Mouse (Mus musculus) layer of hippocampus, adult 11-12 months (tissue): Measurements from ENCODE around the gene Notch1.

Experiments
- DNase-seq: peaks from one replicate; pipeline ENCODE4 v3.0.0; 2022; ENCODE audit warnings: low spot score

The Notch1 gene

DNA sequence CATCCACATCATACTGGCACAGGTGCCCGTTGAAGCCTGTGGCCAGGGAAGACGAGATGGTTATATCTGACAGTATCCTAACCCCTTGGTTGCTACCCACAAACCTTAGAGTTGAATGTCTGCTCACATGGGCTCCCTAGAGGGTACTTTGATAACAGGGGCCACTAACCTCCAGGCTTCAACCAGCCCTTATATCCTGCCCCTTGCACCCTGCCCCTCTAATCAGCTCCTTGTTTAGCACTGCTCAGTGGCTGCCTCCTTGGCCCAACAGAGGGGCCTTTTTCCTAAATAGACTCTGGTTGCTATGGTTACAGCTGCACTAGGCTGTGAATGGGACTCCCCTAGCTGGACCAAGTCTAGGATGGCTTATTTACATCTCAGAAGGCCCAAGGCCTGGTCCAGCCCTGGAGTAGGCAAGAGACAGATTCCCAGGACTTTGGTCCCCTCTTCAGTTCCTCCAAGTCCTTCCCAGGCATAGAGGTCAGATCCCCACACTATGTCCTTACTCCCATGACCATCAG, 37.7 kb downstream of the Notch1 start:
- no peak for DNase-seq

DNA sequence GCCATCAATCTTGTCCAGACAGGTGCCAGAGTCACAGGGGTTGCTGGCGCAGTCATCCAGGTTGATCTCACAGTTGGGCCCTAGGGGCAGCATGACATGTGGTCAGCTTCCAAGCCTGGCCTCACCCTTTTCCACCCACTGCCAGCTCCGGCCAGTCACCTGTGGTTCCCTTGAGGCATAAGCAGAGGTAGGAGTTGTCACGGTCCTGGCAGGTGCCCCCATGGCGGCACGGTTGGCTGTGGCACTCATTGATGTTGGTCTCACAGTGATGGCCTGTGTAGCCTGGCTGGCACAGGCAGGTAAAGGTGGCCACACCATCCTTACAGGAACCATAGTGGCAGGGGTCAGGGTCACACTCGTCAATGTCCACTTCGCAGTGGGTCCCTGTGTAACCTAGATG, 38.6 kb downstream of the Notch1 start:
- DNase-seq: no peak

DNA sequence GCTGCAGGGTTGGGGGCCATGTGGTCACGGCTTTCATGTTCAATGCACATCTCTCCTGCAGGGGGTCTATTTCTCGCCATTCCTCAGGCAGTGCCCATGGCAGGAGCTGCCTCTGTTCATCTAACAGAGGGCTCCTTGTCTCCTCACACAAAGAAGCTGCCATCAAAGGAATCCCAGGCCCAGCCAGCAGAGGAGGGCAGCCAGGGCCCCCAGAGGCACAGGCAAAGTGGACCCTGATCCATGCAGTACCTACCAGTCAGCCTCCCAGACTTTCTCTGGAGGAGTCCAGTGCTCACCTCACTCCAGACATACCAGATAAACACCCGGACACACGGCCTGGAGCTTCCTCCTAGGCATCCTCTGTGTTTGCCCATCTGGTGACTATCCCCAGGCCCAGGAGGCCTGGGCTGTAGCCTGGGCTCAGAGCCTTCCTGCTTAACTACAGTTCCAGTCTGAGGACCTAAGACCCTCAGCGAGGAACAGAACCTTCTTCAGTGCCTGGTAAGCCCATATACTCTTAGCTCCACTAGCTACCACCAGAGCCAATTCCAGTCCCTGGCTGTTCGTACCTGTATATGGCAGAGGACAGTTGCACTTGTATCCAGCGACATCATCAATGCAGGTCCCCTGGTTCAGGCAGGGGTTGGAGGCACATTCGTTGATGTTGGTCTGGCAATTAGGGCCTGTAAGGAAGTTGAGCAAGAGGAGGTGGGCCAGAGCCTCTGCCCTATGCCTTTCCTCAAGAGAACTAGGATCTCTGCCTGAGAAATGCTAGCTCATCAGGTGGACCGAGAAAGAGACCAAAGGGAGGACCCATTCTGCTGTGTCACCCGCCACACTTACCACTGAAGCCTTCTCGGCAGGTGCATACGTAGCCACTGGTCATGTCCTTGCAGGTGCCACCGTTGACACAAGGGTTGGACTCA, 40.7 kb downstream of the Notch1 start:
- no peak for DNase-seq

DNA sequence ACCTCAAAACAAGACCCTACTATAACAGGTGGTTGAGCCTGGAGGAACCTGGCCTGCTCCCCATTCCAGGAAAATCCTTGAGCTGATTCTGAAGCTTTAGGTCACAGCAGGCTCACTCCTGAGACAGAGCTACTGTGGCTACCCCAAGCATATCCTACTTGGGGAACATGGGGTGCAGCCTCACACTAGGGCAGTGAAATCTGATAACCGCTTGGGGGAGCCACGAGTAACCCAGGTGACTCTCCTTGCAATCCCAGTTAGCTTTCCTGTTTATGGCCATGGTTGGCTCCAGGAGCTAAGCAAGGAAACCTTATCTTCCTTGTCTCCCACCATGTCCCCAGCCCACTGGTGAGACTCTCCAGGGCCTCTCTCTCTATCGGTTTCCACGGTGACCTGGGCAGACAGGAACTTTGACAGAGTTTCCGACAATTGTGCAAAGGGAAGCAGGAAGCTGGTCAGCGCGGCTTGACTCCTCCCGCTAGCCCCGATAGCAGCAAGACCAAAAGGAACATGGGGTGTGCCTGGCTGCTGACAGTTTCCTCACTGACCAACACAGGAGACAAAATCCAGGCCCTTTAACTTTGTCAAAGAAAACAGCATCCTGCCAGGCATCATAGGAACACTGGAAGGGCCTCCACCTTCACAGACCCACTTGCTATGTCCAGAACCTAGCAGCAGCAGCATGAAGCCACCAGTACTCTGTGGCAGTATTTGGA, 41.5 kb downstream of the Notch1 start:
- no peak for DNase-seq

DNA sequence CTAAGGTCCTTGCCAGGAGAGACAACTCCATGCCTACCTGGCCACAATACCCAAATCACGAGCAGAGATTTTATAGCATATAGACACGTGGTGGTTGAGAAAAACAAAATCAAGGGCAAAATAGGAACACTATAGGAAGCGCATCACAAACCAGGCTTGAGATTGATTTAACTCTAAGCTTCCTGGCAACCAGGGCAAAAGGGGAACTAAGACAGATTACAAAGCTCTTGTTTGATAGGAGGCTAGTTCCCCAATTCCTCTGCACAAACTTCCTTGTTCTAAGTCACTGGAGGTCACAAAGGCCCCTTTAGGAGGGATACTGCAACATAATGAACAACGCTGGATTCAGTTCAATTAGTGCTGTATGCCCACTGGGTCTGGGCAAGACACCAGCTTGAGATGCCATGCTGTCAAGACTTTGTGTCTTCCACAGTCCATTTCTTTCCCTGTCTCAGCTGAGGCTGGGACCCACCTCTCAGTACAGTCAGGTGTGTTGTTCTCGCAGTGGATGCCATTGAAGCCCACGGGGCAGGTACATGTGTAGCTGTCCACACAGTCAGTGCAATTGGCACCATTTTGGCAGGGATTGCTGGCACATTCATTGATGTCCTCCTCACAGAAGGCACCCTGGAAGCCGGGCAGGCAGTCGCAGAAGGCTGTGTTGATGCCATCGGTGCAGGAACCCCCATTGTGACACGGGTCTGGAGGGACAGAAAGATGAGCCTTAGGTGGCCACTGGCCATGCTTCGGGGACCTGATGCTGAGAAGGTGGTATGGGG, 44.0 kb downstream of the Notch1 start:
- DNase-seq: no peak

DNA sequence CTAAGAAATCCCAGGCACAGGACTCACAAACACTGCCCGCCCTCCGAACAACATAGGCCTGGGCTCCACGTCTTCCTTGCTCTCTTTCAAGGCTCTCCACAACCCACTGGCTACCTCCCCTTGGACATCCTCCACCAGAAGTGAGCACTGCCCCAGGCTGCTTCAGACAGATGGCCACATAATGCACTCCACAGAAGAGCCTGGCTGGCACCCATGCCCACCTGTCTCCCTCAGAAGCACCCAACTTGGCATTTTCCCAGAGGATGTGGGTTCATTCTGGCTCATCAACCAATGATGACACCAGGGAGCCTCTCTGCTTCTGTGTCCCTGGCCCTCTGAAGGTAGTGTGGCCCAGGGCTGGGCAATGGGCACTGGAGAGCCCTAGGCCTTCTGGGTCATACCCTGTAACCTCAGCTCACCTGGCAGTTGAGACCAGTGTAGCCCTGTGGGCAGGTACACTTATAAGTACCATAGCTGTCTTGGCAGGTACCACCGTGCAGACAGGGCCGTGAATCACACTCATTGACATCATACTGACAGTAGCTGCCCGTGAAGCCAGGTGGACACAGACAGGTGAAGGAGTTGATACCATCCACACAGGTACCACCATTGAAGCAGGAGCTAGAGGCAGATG, 44.7 kb downstream of the Notch1 start:
- DNase-seq: no peak

DNA sequence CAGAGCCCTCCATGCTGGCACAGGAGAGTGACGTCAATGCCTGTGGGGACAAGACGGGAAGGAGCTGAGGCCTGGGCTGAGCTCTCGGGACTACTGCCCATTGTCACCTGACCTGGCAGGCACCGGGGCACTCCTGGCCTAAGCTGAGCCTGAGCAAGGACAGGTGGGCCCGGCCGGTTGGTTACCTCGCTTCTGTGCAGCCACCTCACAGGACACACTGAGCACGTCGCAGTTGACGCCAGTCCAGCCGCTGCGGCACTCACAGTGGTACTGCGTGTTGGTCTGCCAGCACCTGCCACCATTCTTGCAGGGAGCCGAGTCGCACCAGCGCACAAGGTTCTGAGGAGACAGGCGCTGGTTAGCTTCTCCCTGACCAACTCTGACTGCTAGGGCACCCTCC, 45.5 kb downstream of the Notch1 start:
- DNase-seq: no peak

DNA sequence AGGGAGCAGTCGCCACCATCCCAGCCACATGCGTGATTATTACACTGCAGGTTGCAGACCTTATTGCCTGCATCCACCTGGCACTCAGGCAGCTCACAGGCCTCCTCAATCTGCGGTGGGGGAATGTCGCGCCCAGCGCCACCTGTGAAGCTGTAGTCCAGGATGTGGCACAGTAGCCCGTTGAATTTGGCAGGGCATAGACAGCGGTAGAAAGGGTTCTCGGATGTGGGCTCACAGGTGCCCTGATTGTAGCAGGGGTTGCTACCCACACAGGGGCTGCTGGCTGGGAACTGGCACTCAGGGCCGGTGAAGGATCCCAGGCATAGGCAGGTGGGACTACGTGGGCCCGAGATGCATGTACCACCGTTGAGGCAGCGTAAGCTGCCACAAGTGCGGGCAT, 48.1 kb downstream of the Notch1 start:
- DNase-seq: no peak

DNA sequence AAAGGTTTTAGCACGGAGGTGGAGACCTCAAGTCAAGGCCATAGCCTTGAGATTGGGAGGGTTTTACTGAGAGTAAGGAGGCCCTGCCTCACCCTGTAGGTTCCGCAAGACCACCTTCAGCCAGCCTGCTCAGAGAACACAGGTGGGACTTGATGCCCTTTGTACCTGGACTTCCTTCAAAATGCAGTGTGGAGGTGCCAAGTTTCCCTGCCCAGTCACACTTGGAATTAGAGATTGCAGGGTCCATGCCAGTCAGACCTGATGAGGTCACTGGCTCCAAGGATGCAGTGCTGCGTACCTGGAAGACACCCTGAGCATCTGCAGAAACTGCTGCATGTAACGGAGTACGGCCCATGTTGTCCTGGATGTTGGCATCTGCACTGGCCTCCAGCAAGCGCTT, 53.1 kb downstream of the Notch1 start:
- DNase-seq: no peak

DNA sequence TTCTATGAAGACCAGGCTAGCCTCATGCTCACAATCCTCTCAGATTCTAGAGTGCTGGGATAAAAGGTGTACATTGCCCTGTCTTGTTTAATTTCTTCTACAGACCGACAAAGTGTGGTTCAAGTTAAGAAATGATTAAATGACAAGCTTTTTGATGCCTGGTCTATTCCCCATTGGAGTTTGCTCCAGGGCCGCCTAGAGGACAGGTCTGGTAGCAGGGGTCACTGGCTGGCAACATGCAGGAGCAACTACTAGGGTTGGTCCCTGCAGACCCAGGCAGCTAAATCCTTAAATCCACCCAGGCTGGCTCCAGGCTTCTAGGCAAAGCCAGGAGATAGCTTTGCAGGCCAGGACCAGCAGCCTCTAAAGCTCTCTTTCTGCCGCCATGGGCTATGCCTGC, 53.5 kb downstream of the Notch1 start:
- DNase-seq: no peak

DNA sequence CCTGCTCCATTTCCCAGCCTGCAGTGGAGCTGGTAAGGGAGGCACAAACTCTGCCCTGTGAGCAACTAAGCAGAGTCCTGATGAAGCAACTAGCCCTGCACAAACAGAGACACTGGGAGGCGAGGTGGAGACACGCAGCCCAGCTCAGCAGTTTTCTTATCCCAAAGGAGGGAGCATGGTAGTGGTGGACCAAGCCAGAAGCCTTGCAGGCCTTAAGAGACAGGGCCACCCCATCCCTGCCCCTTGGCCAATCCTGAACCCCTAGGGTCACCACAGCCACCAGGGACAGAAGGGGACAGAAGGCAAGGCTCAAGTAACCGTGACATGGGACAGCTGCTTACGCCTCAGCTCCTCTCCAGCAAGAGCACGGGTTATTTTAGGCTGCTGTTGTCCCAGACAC, 54.8 kb downstream of the Notch1 start:
- no peak for DNase-seq

DNA sequence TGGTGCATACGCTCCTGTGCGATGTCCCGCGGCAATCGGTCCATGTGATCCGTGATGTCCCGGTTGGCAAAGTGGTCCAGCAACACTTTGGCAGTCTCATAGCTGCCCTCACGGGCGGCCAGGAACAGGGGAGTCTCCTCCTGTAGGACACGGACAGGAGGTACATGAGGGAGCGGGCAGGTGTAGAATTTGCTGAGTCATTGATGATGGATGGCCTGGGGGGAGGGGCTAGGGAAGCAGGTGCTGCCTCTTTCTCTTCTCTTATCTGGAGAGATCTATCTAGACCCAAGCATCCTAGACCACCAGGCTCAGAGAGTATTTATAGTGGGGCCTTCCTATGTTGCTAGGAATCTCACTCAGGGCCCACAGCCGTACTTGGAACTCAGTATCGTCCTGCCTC, 55.6 kb downstream of the Notch1 start:
- no peak for DNase-seq

DNA sequence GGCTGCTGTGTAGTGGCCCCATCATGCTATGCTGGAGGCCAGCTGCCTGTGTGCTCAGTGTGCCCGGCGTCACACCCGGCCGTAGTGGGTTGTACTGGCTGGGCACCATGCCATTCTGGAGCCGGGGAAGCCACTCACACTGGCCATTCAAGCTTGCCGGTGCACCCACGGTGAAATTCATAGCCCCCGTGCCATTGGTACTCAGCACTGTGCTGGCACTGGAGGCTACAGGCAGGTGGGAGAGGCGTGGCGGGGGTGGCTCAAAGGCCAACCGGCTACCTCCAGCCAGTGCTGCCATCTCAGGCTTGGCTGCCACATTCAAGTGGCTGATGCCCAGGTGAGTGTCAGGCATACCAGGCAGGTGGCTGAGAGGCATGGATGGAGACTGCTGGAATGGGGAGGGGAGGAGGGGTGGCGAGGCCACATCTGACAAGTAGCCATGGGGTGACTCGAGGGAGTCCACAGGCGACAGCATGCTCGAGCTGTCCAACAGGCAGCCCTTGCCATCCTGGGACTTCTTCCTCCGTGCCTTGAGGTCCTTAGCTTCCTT, 56.3 kb downstream of the Notch1 start:
- no peak for DNase-seq

DNA sequence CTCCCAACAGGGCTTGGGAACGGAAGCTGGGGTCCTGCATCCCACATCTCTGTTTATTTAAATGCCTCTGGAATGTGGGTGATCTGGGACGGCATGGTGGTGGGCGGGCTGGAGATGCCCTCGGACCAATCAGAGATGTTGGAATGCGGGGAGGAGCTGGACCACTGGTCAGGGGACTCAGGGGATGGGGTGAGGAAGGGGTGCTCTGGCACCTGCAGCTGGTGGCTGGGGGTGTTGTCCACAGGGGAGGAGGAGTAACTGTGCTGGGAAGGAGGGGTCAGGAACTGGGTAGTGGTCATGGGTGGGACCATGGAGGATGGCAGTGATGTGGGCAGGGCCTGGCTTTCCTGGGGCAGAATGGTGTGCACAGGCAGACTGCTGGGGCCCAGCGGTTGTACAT, 57.0 kb downstream of the Notch1 start:
- DNase-seq: no peak

DNA sequence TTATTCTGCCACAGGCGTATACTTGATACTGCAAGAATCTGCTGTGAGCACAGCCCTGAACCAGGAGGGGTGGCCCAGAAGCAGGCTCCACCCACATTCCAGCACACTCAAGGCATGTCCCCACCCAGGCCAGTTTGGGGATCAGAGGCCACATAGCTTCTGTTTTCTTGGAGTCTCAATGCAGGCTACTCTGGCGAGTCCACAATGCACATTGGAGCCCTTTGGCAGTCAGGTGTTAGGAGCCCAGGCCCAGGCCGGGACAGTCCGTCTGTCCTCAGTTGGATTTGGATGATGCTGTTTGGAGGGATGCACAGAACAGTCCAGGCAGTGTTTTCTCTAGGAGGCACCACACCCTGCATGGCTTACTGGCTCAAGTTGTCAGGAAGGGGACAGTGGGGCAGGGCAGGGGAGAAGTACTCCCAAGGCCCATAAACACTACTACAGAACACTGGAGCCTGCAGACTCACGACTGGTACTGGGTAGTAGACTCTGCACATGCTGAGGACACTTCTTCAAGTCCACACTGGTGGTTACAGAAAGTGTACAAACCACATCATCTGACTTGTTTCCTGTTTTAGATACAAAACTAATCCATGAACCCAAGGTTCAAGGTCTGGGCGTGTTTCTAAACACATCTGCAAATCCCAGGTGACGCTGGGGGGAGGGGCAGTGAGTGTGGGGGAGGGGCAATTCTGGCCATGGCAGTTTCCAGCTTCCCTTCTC, 57.9 kb downstream of the Notch1 start:
- DNase-seq: no peak

DNA sequence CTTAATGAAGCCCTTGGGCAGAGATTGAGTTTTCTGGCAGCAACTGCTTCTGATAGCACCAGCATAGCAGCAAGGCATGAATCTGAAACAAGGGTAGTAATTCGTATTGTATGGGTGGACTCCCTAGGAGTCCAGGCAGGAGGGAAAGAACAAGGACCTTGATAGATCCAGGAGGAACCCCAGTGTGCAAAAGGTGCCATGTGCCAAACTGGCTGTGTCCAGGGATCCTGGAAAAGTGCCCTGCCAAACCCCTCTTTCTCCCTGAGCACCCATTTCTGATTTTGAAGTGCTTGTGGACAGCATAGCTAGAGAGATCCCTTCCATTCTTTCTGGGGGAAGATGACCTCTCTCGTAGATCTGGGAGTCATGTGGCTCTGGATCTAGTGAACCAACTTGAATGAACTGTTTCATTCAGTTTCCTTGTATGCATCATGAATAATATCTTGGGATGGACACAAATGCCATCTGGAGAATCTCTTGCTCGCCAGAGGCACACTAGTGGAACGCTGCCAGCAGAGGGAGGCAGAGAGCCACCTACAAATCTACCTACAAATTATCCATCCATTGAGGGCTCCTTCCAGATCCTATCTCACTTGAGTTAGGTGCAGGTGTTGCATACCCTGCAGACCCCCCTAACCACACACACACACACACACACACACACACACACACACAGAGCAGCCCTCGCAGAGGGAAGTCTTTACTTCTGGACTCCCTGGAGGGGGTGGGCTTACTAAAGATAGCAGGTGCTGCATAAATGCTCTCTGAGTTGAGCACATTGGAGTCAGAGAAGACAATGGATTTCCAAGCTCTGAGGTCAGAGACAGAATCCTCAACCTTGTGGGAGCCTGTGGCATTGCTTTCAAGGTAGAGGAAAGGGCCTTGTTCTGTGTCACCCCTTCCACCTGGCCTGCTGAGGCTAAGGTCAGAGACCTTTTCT, 67.1 kb downstream of the Notch1 start:
- DNase-seq: peak; percentile 87

DNA sequence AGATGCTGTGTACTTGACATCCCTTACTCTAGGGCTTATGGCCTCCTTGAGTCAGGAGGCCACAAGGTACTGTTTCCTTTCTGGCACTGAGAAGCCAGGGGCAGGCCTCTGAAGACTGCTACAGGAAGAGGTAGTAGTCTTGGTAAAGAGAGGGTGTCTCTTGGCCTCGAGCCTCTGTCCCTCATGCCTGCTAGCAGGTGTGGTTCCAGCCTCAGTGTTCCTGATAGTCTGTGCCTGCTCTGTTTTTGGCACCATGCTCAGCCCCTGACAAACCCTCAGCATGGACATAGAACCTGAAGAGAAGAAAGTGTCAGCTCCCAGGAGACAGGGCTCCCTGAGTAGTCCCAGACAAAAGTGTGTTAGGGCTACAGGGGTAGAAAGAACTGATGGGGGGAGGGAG, 69.0 kb downstream of the Notch1 start:
- DNase-seq: no peak

DNA sequence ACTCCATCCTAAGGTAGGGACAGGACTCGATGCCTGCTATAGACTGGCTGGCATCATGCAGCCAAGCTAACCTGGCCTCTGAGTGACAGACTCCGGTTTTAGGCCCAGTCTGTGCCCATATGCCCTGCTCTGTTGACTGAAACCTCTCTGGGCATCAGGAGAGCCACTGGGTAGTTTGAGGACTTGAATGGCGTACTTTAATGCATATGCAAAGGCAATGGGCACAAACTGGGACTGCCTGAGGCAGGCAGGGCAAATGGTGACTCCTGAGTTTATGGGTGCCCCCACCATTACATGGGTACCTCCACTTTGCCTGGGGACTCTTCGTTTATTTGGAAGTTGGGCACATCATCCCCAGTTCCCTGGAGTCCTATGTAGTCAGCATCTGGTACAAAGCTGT, 69.8 kb downstream of the Notch1 start:
- DNase-seq: no peak

DNA sequence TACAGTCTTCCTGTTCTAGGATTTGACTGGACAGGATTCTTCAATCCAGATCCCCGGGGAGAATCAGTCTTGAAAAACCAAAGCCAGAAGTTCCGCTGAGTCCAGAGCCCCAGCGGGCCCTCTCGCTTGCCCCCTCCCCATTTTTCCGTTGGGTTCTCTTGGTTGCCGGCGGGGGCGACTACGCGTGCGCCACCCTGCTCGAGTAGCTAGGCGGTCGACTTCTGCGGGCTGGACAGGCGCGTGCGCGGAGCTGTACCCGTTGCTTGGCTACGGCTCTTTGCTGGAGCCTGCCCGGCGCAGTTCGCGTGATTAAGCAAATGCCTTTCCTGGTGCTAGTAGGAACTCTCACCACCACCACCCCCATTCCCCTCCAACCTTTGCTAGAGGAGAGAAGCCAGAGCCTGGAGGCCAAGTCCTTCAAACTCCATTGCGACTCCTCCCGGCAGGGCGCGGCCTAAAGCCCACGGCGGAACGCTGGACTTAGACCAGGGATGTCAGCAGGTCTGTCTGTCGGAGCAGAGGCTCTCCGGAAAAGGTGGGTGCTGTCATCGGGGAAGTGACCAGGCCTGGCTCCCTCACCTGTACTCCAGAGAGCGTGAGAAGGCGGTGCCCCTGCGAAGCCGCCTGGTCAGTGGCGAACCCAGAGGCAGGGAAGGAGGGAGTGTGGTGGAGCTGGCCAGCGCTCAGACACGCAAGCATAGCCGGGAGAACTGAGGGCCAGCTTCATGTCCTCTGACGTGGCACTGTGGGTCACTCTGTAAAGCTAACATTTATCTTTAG, 70.6 kb downstream of the Notch1 start:
- peak; percentile 95 for DNase-seq
